8 mouse cellular contexts compared by ENCODE assay signal in the genomic region with DNA sequence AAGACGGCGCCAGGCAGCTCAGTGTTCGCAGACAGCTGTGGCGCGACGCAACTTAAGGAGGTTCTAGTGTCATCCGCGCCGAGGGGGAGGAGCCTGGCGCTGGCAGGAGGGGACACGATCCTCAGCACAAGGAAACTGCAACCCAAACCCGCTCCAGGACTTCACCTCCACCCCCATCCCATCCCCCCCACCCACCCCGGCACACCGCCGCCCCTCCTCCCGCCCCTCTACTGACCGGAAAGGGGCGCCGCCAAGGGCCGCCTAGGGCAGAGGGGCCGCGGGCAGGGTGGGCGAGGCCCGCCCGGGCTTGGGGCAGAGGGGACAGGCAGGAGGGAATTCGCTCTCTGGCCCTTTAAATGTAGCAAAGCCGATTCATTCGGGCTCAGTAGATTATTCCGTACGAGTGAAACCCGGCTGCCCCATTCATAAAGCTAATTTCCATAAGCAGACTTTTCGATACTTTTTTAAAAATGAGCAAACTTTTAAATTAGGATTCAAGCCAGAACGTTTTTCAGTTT. TPM values are rescaled to one million over a fixed set of nuclear protein-coding genes. Genes with fewer than 3 reads are reported as not detected.
DNase-seq lines count a peak whose midpoint lies in the region; ATAC-seq and TF ChIP-seq lines count a peak whose summit lies in the region.

No protein-coding gene starts in this region.

- no peaks in the 10 kb centered on the region for H3K9me3 ChIP-seq in limb, embryonic 11.5 days (ENCODE audit: control insufficient read depth, low read length)
- H3K9me3 ChIP-seq in midbrain, embryonic 11.5 days (ENCODE audit: control insufficient read depth, low read length), result no peaks in the 10 kb centered on the region

- no peak for TF ChIP-seq CTCF in cerebellum, adult 2 months (IDR thresholded peaks at IDR 0.05; ENCODE audit: borderline replicate concordance, insufficient read depth, low read depth, low read length)

- intact Hi-C loops in heart, postnatal 14 days (cut with DNase I), result loop anchor here (5.0 kb wide), 1 partner anchor 241 kb away; no protein-coding TSS in a partner anchor

- peaks cover 27% of the 10 kb centered on the region for H3K27me3 ChIP-seq in cerebellum, adult 2 months (ENCODE audit: control insufficient read depth, insufficient read depth, low read length)
- peaks cover 66% of the 10 kb centered on the region for H3K27me3 ChIP-seq in limb, embryonic 11.5 days (ENCODE audit: control insufficient read depth, insufficient read depth, low read length)
- peaks cover 86% of the 10 kb centered on the region for H3K27me3 ChIP-seq in midbrain, embryonic 11.5 days (ENCODE audit: control insufficient read depth, insufficient read depth, low read length)

- WGBS in cerebellum, adult 2 months, result 2% methylated on average over 29 of the region's 33 CpGs
- 0% methylated on average over 27 of the region's 33 CpGs for WGBS in limb, embryonic 11.5 days
- WGBS in midbrain, embryonic 11.5 days, result 0% methylated on average over 33 of the region's 33 CpGs

- no peak for DNase-seq in cerebellum, adult 2 months
- DNase-seq in cerebellum, postnatal 4 days (ENCODE audit: low spot score in 2 of 2), result no peak
- DNase-seq in embryo, embryonic 11 days, result peak; percentile 83
- peak; percentile 36 to 48 for DNase-seq in heart, postnatal 14 days
- DNase-seq in limb, embryonic 11.5 days (ENCODE audit: low spot score), result peak; percentile 74
- DNase-seq in midbrain, embryonic 11.5 days (ENCODE audit: low spot score, missing footprints), result peak; percentile 96
- peak; percentile 90 for DNase-seq in thymus, postnatal 4 days
- no peak for DNase-seq in layer of hippocampus, postnatal 14 days (ENCODE audit: low spot score in 2 of 2)

- ATAC-seq in limb, embryonic 11.5 days (ENCODE audit: insufficient number of reproducible peaks, low FRiP score, low TSS enrichment, low read depth), result 0 out of 2 replicates have a peak, but pooled peaks have one; percentile 8
- peak; percentile 53 for ATAC-seq in midbrain, embryonic 11.5 days (ENCODE audit: low FRiP score)

- TF ChIP-seq POLR2A in cerebellum, adult 2 months (IDR thresholded peaks at IDR 0.05; ENCODE audit: borderline replicate concordance, insufficient read depth, low read length), result no peak

- peak overlapping the region; percentile 0 for H3K4me3 ChIP-seq in cerebellum, adult 2 months (replicated peaks; ENCODE audit: insufficient read depth, low read depth, low read length)
- H3K4me3 ChIP-seq in limb, embryonic 11.5 days (ENCODE audit: low read depth, low read length), result peak overlapping the region; percentile 32
- H3K4me3 ChIP-seq in midbrain, embryonic 11.5 days (ENCODE audit: low read depth, low read length), result peak overlapping the region; percentile 46

- H3K9ac ChIP-seq in limb, embryonic 11.5 days (ENCODE audit: low read length), result no peak overlapping the region
- H3K9ac ChIP-seq in midbrain, embryonic 11.5 days (ENCODE audit: low read length), result peak overlapping the region; percentile 44; the same call in 1 of the 2 replicates

- H3K36me3 ChIP-seq in limb, embryonic 11.5 days (ENCODE audit: control insufficient read depth, insufficient read depth, low read length), result no peaks in the 10 kb centered on the region
- H3K36me3 ChIP-seq in midbrain, embryonic 11.5 days (ENCODE audit: control insufficient read depth, insufficient read depth, low read length), result no peaks in the 10 kb centered on the region

- H3K4me2 ChIP-seq in limb, embryonic 11.5 days (ENCODE audit: low read depth, severe bottlenecking), result peak overlapping the region; percentile 74
- H3K4me2 ChIP-seq in midbrain, embryonic 11.5 days, result peak overlapping the region; percentile 85

- H3K4me1 ChIP-seq in cerebellum, adult 2 months (ENCODE audit: control insufficient read depth, insufficient read depth, low read length), result no peaks in the 10 kb centered on the region; the same call in 1 of the 2 replicates
- peaks cover 12% of the 10 kb centered on the region for H3K4me1 ChIP-seq in limb, embryonic 11.5 days (ENCODE audit: control insufficient read depth, insufficient read depth, low read length)
- H3K4me1 ChIP-seq in midbrain, embryonic 11.5 days (ENCODE audit: control insufficient read depth, insufficient read depth, low read length), result peaks cover 23% of the 10 kb centered on the region

- H3K27ac ChIP-seq in cerebellum, adult 2 months (ENCODE audit: insufficient read depth, low read length), result no peak overlapping the region
- no peak overlapping the region for H3K27ac ChIP-seq in limb, embryonic 11.5 days (replicated peaks; ENCODE audit: low read depth, low read length)
- no peak overlapping the region for H3K27ac ChIP-seq in midbrain, embryonic 11.5 days (ENCODE audit: low read depth, low read length)

RNA-seq across cellular contexts. Expression of a gene that starts 2.4 kb away (rescaled TPM):
- polyA plus RNA-seq in cerebellum, adult 2 months (2012; rRNA removed), result 0.30 TPM in 1 of 2 replicates, not detected in the other
- not detected for total RNA-seq in heart, postnatal 14 days (2021)
- 0.15 TPM in 1 of 2 replicates, not detected in the other for polyA plus RNA-seq in limb, embryonic 11.5 days (2014; fragmentation: Nextera tagmentation; extraction: Ambion mirVana)
- 0.20 and 1.2 TPM in 2 replicates for polyA plus RNA-seq in midbrain, embryonic 11.5 days (2014; fragmentation: Nextera tagmentation; extraction: Ambion mirVana)
- not detected for total RNA-seq in layer of hippocampus, postnatal 14 days (2021)

RNA-seq across cellular contexts. Expression of a gene that starts 10.7 kb away (rescaled TPM):
- polyA plus RNA-seq in cerebellum, adult 2 months (2012; rRNA removed), result not detected in 2 replicates
- not detected for total RNA-seq in heart, postnatal 14 days (2021)
- polyA plus RNA-seq in limb, embryonic 11.5 days (2014; fragmentation: Nextera tagmentation; extraction: Ambion mirVana), result 0.61 TPM in 1 of 2 replicates, not detected in the other
- 1.4 and 1.6 TPM in 2 replicates for polyA plus RNA-seq in midbrain, embryonic 11.5 days (2014; fragmentation: Nextera tagmentation; extraction: Ambion mirVana)
- total RNA-seq in layer of hippocampus, postnatal 14 days (2021), result not detected

RNA-seq across cellular contexts. Expression of a gene that starts 11.2 kb away (rescaled TPM):
- 1.2 and 1.3 TPM in 2 replicates for polyA plus RNA-seq in cerebellum, adult 2 months (2012; rRNA removed)
- 1 to 10 TPM in 1 of 2 experiments, under 1 TPM in 1; 0.84 to 3.1 TPM for total RNA-seq in heart, postnatal 14 days (2021)
- polyA plus RNA-seq in limb, embryonic 11.5 days (2014; fragmentation: Nextera tagmentation; extraction: Ambion mirVana), result 3.9 and 4.4 TPM in 2 replicates
- polyA plus RNA-seq in midbrain, embryonic 11.5 days (2014; fragmentation: Nextera tagmentation; extraction: Ambion mirVana), result 34.1 and 34.8 TPM in 2 replicates
- total RNA-seq in layer of hippocampus, postnatal 14 days (2021), result under 1 TPM; 0.44 to 0.79 TPM

Comparison
In these comparisons a context has a peak if more than half of its experiments do, and no peak if none do; other contexts are left out.
1. DNase-seq: peak in embryo, embryonic 11 days (single experiment), heart, postnatal 14 days (2 of 2), limb, embryonic 11.5 days (single experiment), midbrain, embryonic 11.5 days (single experiment) and thymus, postnatal 4 days (single experiment); none in cerebellum, adult 2 months (0 of 2), cerebellum, postnatal 4 days (0 of 2) and layer of hippocampus, postnatal 14 days (0 of 2).
2. Peak in every context shown above with its lines, with median percentiles within 50 percentile points of each other: H3K4me3 ChIP-seq.